Mouse (Mus musculus): ENCODE results near the gene Vmn2r85. TPM values are rescaled to one million over a fixed set of nuclear protein-coding genes. Genes with fewer than 3 reads are reported as not detected.
"Not testable (repeated sequence)": the region's sequence is repeated elsewhere in the genome, so short reads cannot be mapped to it uniquely, and the experiment has no call there.

Vmn2r85 gene
- not detected in 2 replicates for polyA plus RNA-seq (2012; ENCODE audit: insufficient read depth, low replicate concordance)

GRCm38 (mm10) chr10:130429603-130430002 lies at the start of gene Vmn2r85:
Gene Vmn2r85 (minus strand): TSS chr10:130429703.
- H3K27me3 ChIP-seq (replicated peaks); H3K36me3 ChIP-seq (replicated peaks; ENCODE audit: low read length); H3K9me3 ChIP-seq; H3K4me1 ChIP-seq; H3K4me3 ChIP-seq (replicated peaks): not testable (repeated sequence)

GRCm38 (mm10) chr10:130470311-130470760 lies 40.8 kb upstream of the Vmn2r85 start:
- TF ChIP-seq FLI1 (IDR thresholded peaks at IDR 0.05; ENCODE audit: low read length), result no peak
- TF ChIP-seq GATA1 (IDR thresholded peaks at IDR 0.05; ENCODE audit: borderline replicate concordance, low read length), result no peak
- peak overlapping the region; percentile 82 for H3K4me3 ChIP-seq (replicated peaks)

GRCm38 (mm10) chr10:130455950-130456349 lies 26.4 kb upstream of the Vmn2r85 start, which contains the start of gene Vmn2r86:
Gene Vmn2r86 (minus strand): TSS chr10:130456050.
- not testable (repeated sequence) for H3K4me1 ChIP-seq; H3K9me3 ChIP-seq; H3K4me3 ChIP-seq (replicated peaks); H3K36me3 ChIP-seq (replicated peaks; ENCODE audit: low read length); H3K27me3 ChIP-seq (replicated peaks)

More at GRCm38 (mm10) chr10:130470311-130470760, 40.8 kb upstream of the Vmn2r85 start:
- Histone ChIP-seq H3K9me3 (peaks cover 7% of the 10 kb centered on the region), H3K27me3 (replicated peaks) (peaks cover 2% of the 10 kb centered on the region), H3K36me3 (replicated peaks; ENCODE audit: low read length) (no peaks in the 10 kb centered on the region), H3K4me1 (0 out of 2 replicates have a peak, but pooled peaks cover 4% of the 10 kb centered on the region)

- no peaks in the 10 kb centered on the region for H3K36me3 ChIP-seq (replicated peaks; ENCODE audit: low read length)
- no peaks in the 10 kb centered on the region for H3K27me3 ChIP-seq (replicated peaks)
- peaks cover 4% of the 10 kb centered on the region for H3K9me3 ChIP-seq
- TF ChIP-seq GATA1 (IDR thresholded peaks at IDR 0.05; ENCODE audit: borderline replicate concordance, low read length) (no peak), FLI1 (IDR thresholded peaks at IDR 0.05; ENCODE audit: low read length) (no peak)
- H3K4me3 ChIP-seq (replicated peaks), result peak overlapping the region; percentile 28
- H3K4me1 ChIP-seq, result no peaks in the 10 kb centered on the region
Measured at GRCm38 (mm10) chr10:130444776-130445175, 15.3 kb upstream of the Vmn2r85 start.

GRCm38 (mm10) chr10:130434185-130434898 lies 4.8 kb upstream of the Vmn2r85 start:
- H3K4me3 ChIP-seq (replicated peaks); H3K9me3 ChIP-seq; H3K27me3 ChIP-seq (replicated peaks); H3K4me1 ChIP-seq; H3K36me3 ChIP-seq (replicated peaks; ENCODE audit: low read length): not testable (repeated sequence)

- not testable (repeated sequence) for H3K36me3 ChIP-seq (replicated peaks; ENCODE audit: low read length); H3K4me3 ChIP-seq (replicated peaks); H3K4me1 ChIP-seq
Measured at GRCm38 (mm10) chr10:130422368-130422767, 7.1 kb downstream of the Vmn2r85 start.

GRCm38 (mm10) chr10:130420401-130420800 lies 9.1 kb downstream of the Vmn2r85 start:
- Histone ChIP-seq H3K27me3 (replicated peaks) (no peaks in the 10 kb centered on the region), H3K4me1 (no peaks in the 10 kb centered on the region), H3K36me3 (replicated peaks; ENCODE audit: low read length) (no peaks in the 10 kb centered on the region), H3K4me3 (replicated peaks) (no peak overlapping the region), H3K9me3 (no peaks in the 10 kb centered on the region)
- TF ChIP-seq GATA1 (IDR thresholded peaks at IDR 0.05; ENCODE audit: borderline replicate concordance, low read length) (no peak), FLI1 (IDR thresholded peaks at IDR 0.05; ENCODE audit: low read length) (no peak)

More at GRCm38 (mm10) chr10:130422368-130422767, 7.1 kb downstream of the Vmn2r85 start:
- H3K9me3 ChIP-seq; H3K27me3 ChIP-seq (replicated peaks): not testable (repeated sequence)

- not testable (repeated sequence) for H3K9me3 ChIP-seq; H3K4me1 ChIP-seq; H3K4me3 ChIP-seq (replicated peaks); H3K27me3 ChIP-seq (replicated peaks); H3K36me3 ChIP-seq (replicated peaks; ENCODE audit: low read length)
Measured at GRCm38 (mm10) chr10:130419954-130420353, 9.5 kb downstream of the Vmn2r85 start.

GRCm38 (mm10) chr10:130416352-130416751 lies 13.2 kb downstream of the Vmn2r85 start:
- H3K36me3 ChIP-seq (replicated peaks; ENCODE audit: low read length); H3K27me3 ChIP-seq (replicated peaks); H3K4me3 ChIP-seq (replicated peaks); H3K9me3 ChIP-seq; H3K4me1 ChIP-seq: not testable (repeated sequence)

- H3K4me1 ChIP-seq; H3K36me3 ChIP-seq (replicated peaks; ENCODE audit: low read length); H3K4me3 ChIP-seq (replicated peaks); H3K27me3 ChIP-seq (replicated peaks); H3K9me3 ChIP-seq: not testable (repeated sequence)
Measured at GRCm38 (mm10) chr10:130412167-130412698, 17.3 kb downstream of the Vmn2r85 start.

- TF ChIP-seq FLI1 (IDR thresholded peaks at IDR 0.05; ENCODE audit: low read length), result no peak
- no peak for TF ChIP-seq GATA1 (IDR thresholded peaks at IDR 0.05; ENCODE audit: borderline replicate concordance, low read length)
- Histone ChIP-seq H3K4me1 (no peaks in the 10 kb centered on the region), H3K4me3 (replicated peaks) (no peak within 1 kb of the TSS), H3K9me3 (no peaks in the 10 kb centered on the region), H3K36me3 (replicated peaks; ENCODE audit: low read length) (no peaks in the 10 kb centered on the region), H3K27me3 (replicated peaks) (no peaks in the 10 kb centered on the region)
Measured at GRCm38 (mm10) chr10:130394232-130394631, 35.3 kb downstream of the Vmn2r85 start, which contains the start of gene Vmn2r84. Gene Vmn2r84 (minus strand): TSS chr10:130394332.
